Mouse (Mus musculus) C2C12 (cell line): ENCODE measurements around the gene Gm20388. TPM values are rescaled to one million over a fixed set of nuclear protein-coding genes. Genes with fewer than 3 reads are reported as not detected.

Source experiments
- H3K27me3 ChIP-seq: one replicate; pipeline ENCODE4 v1.6.1; 2011; ENCODE audit not compliant: control insufficient read depth, insufficient read depth, insufficient read length
- H3K36me3 ChIP-seq: one replicate; pipeline ENCODE4 v1.6.1; 2011; ENCODE audit not compliant: control insufficient read depth, insufficient read depth
- H3K4me3 ChIP-seq: one replicate; pipeline ENCODE4 v1.5.1; 2011; ENCODE audit warnings: mild to moderate bottlenecking, control low read depth; ENCODE audit not compliant: poor library complexity, insufficient read depth, severe bottlenecking
- H3K79me2 ChIP-seq: one replicate; pipeline ENCODE4 v1.6.1; 2011; ENCODE audit not compliant: control insufficient read depth, insufficient read depth
- H3K79me3 ChIP-seq: one replicate; pipeline ENCODE4 v1.6.1; 2011; ENCODE audit warnings: low read depth, control low read depth
- H3ac ChIP-seq: one replicate; pipeline ENCODE3; 2011; ENCODE audit warnings: low read depth; ENCODE audit not compliant: control insufficient read depth, insufficient read length
- CEBPB ChIP-seq: IDR thresholded peaks from one replicate; pipeline ENCODE4 v1.6.1; 2011; ENCODE audit warnings: low read depth, mild to moderate bottlenecking, control low read depth, moderate library complexity
- CTCF ChIP-seq: IDR thresholded peaks from one replicate; pipeline ENCODE4 v1.5.1; 2011; ENCODE audit not compliant: control insufficient read depth, insufficient read depth, insufficient read length
- FOSL1 ChIP-seq: IDR thresholded peaks from one replicate; pipeline ENCODE4 v1.8.0; 2011; ENCODE audit warnings: mild to moderate bottlenecking, low read length; ENCODE audit not compliant: poor library complexity, insufficient read depth, severe bottlenecking
- MAX ChIP-seq: IDR thresholded peaks from one replicate; pipeline ENCODE4 v1.6.1; 2011; ENCODE audit warnings: mild to moderate bottlenecking, control low read depth
- MYOD1 ChIP-seq: IDR thresholded peaks from one replicate; pipeline ENCODE4 v1.6.1; 2011; ENCODE audit warnings: low read depth; ENCODE audit not compliant: control insufficient read depth, insufficient read length
- MYOG ChIP-seq: IDR thresholded peaks from one replicate; pipeline ENCODE4 v1.6.1; 2011; ENCODE audit not compliant: control insufficient read depth, insufficient read length; ENCODE audit errors: extremely low read depth
- USF1 ChIP-seq: IDR thresholded peaks from one replicate; pipeline ENCODE4 v1.6.1; 2011; ENCODE audit warnings: low read depth, mild to moderate bottlenecking, control low read depth, moderate library complexity
- polyA plus RNA-seq: library from polyadenylated mRNA; unstranded; fragments of >200 nt; fragmentation: generic; extraction: Trizol; gene quantifications from one replicate; pipeline ENCODE4 v1.2.1, GENCODE M21; 2012; ENCODE audit warnings: missing spikeins

The Gm20388 gene
- polyA plus RNA-seq, 1 experiment: 15.0 TPM

DNA sequence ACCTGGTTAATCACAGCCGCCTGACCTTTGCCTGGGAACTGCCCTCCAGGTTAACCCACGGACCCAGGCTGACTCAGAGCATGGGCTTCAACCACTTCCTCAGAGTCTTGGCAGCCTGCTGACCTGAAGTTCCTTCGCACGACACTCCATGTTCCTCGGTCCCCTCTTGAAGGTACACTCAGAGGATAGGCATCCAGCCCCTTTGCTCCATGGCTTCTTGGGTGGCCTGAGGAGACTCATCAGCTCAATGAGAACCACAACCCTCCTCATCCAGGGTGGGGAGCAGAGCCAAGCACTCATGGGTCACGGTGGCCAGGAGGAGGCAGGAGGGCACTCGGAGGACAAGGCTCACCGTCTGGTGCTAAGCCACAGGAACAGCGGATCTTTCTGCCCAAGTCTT is 1015.6 kb downstream of the Gm20388 start:
- H3ac ChIP-seq: no peak overlapping the region
- no peaks in the 10 kb centered on the region for H3K36me3 ChIP-seq
- TF ChIP-seq CTCF: no peak
- no peak for TF ChIP-seq MYOG
- TF ChIP-seq CEBPB: no peak
- no peak for TF ChIP-seq MAX
- TF ChIP-seq FOSL1: no peak
- TF ChIP-seq MYOD1: no peak
- TF ChIP-seq USF1: no peak
- peaks cover 56% of the 10 kb centered on the region for H3K27me3 ChIP-seq
- H3K4me3 ChIP-seq: no peak overlapping the region
- H3K79me3 ChIP-seq: no peaks in the 10 kb centered on the region
- no peaks in the 10 kb centered on the region for H3K79me2 ChIP-seq

- H3K79me3 ChIP-seq: no peaks in the 10 kb centered on the region
- no peak for TF ChIP-seq USF1
- TF ChIP-seq CEBPB: no peak
- TF ChIP-seq CTCF: no peak
- no peak for TF ChIP-seq MYOD1
- no peak for TF ChIP-seq MYOG
- TF ChIP-seq MAX: no peak
- TF ChIP-seq FOSL1: no peak
- H3K79me2 ChIP-seq: no peaks in the 10 kb centered on the region
- no peak overlapping the region for H3ac ChIP-seq
- H3K4me3 ChIP-seq: no peak overlapping the region
- H3K36me3 ChIP-seq: no peaks in the 10 kb centered on the region
- peaks cover 61% of the 10 kb centered on the region for H3K27me3 ChIP-seq
Observed at GRCm38 (mm10) chr8:120928082-120928481, 1017.4 kb downstream of the Gm20388 start.

- H3K36me3 ChIP-seq: no peaks in the 10 kb centered on the region
- H3K4me3 ChIP-seq: no peak overlapping the region
- H3K79me3 ChIP-seq: no peaks in the 10 kb centered on the region
- H3K27me3 ChIP-seq: peaks cover 94% of the 10 kb centered on the region
- no peak overlapping the region for H3ac ChIP-seq
- H3K79me2 ChIP-seq: no peaks in the 10 kb centered on the region
- TF ChIP-seq MYOD1: no peak
- TF ChIP-seq CTCF: no peak
- no peak for TF ChIP-seq FOSL1
- TF ChIP-seq MAX: no peak
- no peak for TF ChIP-seq MYOG
- no peak for TF ChIP-seq USF1
- TF ChIP-seq CEBPB: no peak
Observed at GRCm38 (mm10) chr8:120934596-120934995, 1024.0 kb downstream of the Gm20388 start.

DNA sequence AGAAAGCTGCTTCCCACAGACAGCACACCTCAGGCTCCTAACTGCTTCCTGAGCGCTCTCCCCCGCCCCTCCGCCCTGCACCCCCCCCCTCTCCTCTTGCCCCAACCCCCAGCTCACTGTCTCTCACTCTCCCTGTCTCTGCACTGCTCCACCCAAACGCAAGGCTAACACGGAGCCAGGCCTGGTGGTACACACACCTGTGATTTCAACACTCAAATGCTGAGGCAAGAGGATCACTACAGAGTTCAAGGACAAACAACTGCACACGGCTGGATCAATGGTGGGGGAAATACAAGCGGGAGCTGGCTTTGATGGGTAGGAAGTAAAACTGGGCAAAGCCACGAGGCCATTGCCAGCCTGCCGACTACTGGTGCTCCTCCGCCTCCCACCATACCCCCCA is 1026.0 kb downstream of the Gm20388 start:
- Histone ChIP-seq H3ac (no peak overlapping the region), H3K36me3 (no peaks in the 10 kb centered on the region), H3K4me3 (no peak overlapping the region), H3K79me3 (no peaks in the 10 kb centered on the region), H3K27me3 (peaks cover 92% of the 10 kb centered on the region), H3K79me2 (no peaks in the 10 kb centered on the region)
- no peak for TF ChIP-seq CEBPB
- TF ChIP-seq FOSL1: no peak
- no peak for TF ChIP-seq CTCF
- TF ChIP-seq MYOD1: no peak
- no peak for TF ChIP-seq MYOG

GRCm38 (mm10) chr8:120937474-120937873 is 1026.8 kb downstream of the Gm20388 start:
- no peak overlapping the region for H3K4me3 ChIP-seq

GRCm38 (mm10) chr8:120940287-120940686 is 1029.6 kb downstream of the Gm20388 start:
- Histone ChIP-seq H3K79me2 (no peaks in the 10 kb centered on the region), H3K27me3 (peaks cover 71% of the 10 kb centered on the region), H3K79me3 (no peaks in the 10 kb centered on the region), H3K4me3 (no peak overlapping the region), H3ac (no peak overlapping the region), H3K36me3 (no peaks in the 10 kb centered on the region)
- TF ChIP-seq FOSL1 (no peak), MAX (no peak), USF1 (no peak), MYOD1 (no peak), CEBPB (no peak), MYOG (no peak), CTCF (no peak)

More at GRCm38 (mm10) chr8:120937474-120937873, 1026.8 kb downstream of the Gm20388 start:
- H3K79me2 ChIP-seq: no peaks in the 10 kb centered on the region
- no peak for TF ChIP-seq CTCF
- no peak for TF ChIP-seq CEBPB
- H3K27me3 ChIP-seq: peaks cover 89% of the 10 kb centered on the region
- no peaks in the 10 kb centered on the region for H3K36me3 ChIP-seq
- H3ac ChIP-seq: no peak overlapping the region
- no peaks in the 10 kb centered on the region for H3K79me3 ChIP-seq
